Mouse (Mus musculus) cerebellum, adult 2 months (tissue): Measurements from ENCODE around the gene Vopp1.

Experiments used
- CTCF ChIP-seq: fragments of 200-500 bp; IDR thresholded peaks from 2 replicates; pipeline ENCODE4 v1.5.1; 2011; ENCODE audit warnings: low read depth, mild to moderate bottlenecking, control low read depth, low read length, moderate library complexity, borderline replicate concordance; ENCODE audit not compliant: insufficient read depth
- POLR2A ChIP-seq: fragments of 200-500 bp; IDR thresholded peaks from 2 replicates; pipeline ENCODE4 v1.6.1; 2011; ENCODE audit warnings: low read length, control low read depth, borderline replicate concordance; ENCODE audit not compliant: insufficient read depth

GRCm38 (mm10) chr6:57811748-57812730, 12.9 kb downstream of the Vopp1 start:
- TF ChIP-seq POLR2A (no peak), CTCF (no peak)
